Mouse (Mus musculus) heart, embryonic 11.5 days (tissue): Measurements from ENCODE around the gene Cep128. TPM values are rescaled to one million over a fixed set of nuclear protein-coding genes. Genes with fewer than 3 reads are reported as not detected.

Experiments used
- ATAC-seq: fragments of 200-750 bp; cut with Nextera tagmentation; replicated peaks from 2 replicates; pipeline ENCODE4 v1.8.0; 2017; ENCODE audit warnings: moderate library complexity; ENCODE audit not compliant: insufficient number of reproducible peaks, low FRiP score, low TSS enrichment
- H3K27ac ChIP-seq: fragments of 300-500 bp; sonication (generic); 2 replicates; pipeline ENCODE4 v1.5.1; 2014; ENCODE audit warnings: mild to moderate bottlenecking, low read depth, low read length
- H3K27me3 ChIP-seq: fragments of 300-500 bp; sonication (generic); 2 replicates; pipeline ENCODE4 v1.6.1; 2014; ENCODE audit warnings: mild to moderate bottlenecking, low read length, mixed read lengths; ENCODE audit not compliant: control insufficient read depth, insufficient read depth
- H3K36me3 ChIP-seq: fragments of 300-500 bp; sonication (generic); 2 replicates; pipeline ENCODE4 v1.6.1; 2014; ENCODE audit warnings: mild to moderate bottlenecking, low read length, moderate library complexity, mixed read lengths; ENCODE audit not compliant: control insufficient read depth, insufficient read depth
- H3K4me1 ChIP-seq: fragments of 300-500 bp; sonication (generic); 2 replicates; pipeline ENCODE4 v1.6.1; 2014; ENCODE audit warnings: low read length; ENCODE audit not compliant: control insufficient read depth, insufficient read depth
- H3K4me2 ChIP-seq: fragments of 300-500 bp; sonication (generic); 2 replicates; pipeline ENCODE4 v1.6.1; 2014; ENCODE audit warnings: mild to moderate bottlenecking, moderate library complexity
- H3K4me3 ChIP-seq: fragments of 300-500 bp; sonication (generic); 2 replicates; pipeline ENCODE4 v1.5.1; 2014; ENCODE audit warnings: low read depth, low read length
- H3K9ac ChIP-seq: fragments of 300-500 bp; sonication (generic); 2 replicates; pipeline ENCODE4 v1.6.1; 2014; ENCODE audit warnings: mild to moderate bottlenecking, low read depth, low read length, moderate library complexity
- H3K9me3 ChIP-seq: fragments of 300-500 bp; sonication (generic); replicated peaks from 2 replicates; pipeline ENCODE4 v1.6.1; 2016; ENCODE audit warnings: low read length; ENCODE audit not compliant: control insufficient read depth
- WGBS: fragments of 180-500 bp; shearing (Covaris S2); extraction: QIAGEN DNeasy Blood & Tissue Kit; methylation state at CpG from one replicate; pipeline ENCODE4 v1.1.7; 2014; ENCODE audit not compliant: insufficient replicate concordance; 5-methylcytosine and 5-hydroxymethylcytosine counted together
- polyA plus RNA-seq: library from polyadenylated mRNA; unstranded; fragments of >200 nt; fragmentation: Nextera tagmentation; extraction: Ambion mirVana; gene quantifications from 2 replicates; pipeline ENCODE4 v1.2.1, GENCODE M21; 2014

The Cep128 gene
- polyA plus RNA-seq, 1 experiment from 2014 or later: 7.4 TPM

GRCm38 (mm10) chr12:91056885-91057284 lies 327.3 kb downstream of the Cep128 start:
- WGBS: 84% methylated on average over 10 of the region's 10 CpGs
- H3K27me3 ChIP-seq: no peaks in the 10 kb centered on the region
- no peaks in the 10 kb centered on the region for H3K4me1 ChIP-seq
- ATAC-seq: no peak
- no peaks in the 10 kb centered on the region for H3K9me3 ChIP-seq
- H3K4me2 ChIP-seq: no peak overlapping the region
- no peak overlapping the region for H3K4me3 ChIP-seq
- no peak overlapping the region for H3K9ac ChIP-seq
- H3K36me3 ChIP-seq: no peaks in the 10 kb centered on the region
- no peak overlapping the region for H3K27ac ChIP-seq

- Histone ChIP-seq H3K4me1 (no peaks in the 10 kb centered on the region), H3K4me2 (no peak overlapping the region), H3K4me3 (no peak overlapping the region), H3K9ac (no peak overlapping the region), H3K9me3 (no peaks in the 10 kb centered on the region), H3K27me3 (no peaks in the 10 kb centered on the region), H3K27ac (no peak overlapping the region), H3K36me3 (no peaks in the 10 kb centered on the region)
- WGBS: 78% methylated on average over 3 of the region's 3 CpGs
- ATAC-seq: no peak
Measured at GRCm38 (mm10) chr12:91052301-91052700, 331.9 kb downstream of the Cep128 start.

GRCm38 (mm10) chr12:91050593-91051325 lies 333.4 kb downstream of the Cep128 start:
- H3K4me1 ChIP-seq: no peaks in the 10 kb centered on the region
- no peaks in the 10 kb centered on the region for H3K9me3 ChIP-seq
- no peak overlapping the region for H3K4me2 ChIP-seq
- H3K27me3 ChIP-seq: no peaks in the 10 kb centered on the region
- 88% methylated on average over 9 of the region's 9 CpGs for WGBS
- H3K36me3 ChIP-seq: no peaks in the 10 kb centered on the region
- H3K9ac ChIP-seq: no peak overlapping the region
- ATAC-seq: no peak
- H3K27ac ChIP-seq: no peak overlapping the region
- no peak overlapping the region for H3K4me3 ChIP-seq

- no peaks in the 10 kb centered on the region for H3K27me3 ChIP-seq
- H3K4me2 ChIP-seq: no peak overlapping the region
- 83% methylated on average over 4 of the region's 4 CpGs for WGBS
- no peak overlapping the region for H3K27ac ChIP-seq
- no peak for ATAC-seq
- no peaks in the 10 kb centered on the region for H3K4me1 ChIP-seq
- H3K9ac ChIP-seq: no peak overlapping the region
- H3K4me3 ChIP-seq: no peak overlapping the region
- H3K36me3 ChIP-seq: no peaks in the 10 kb centered on the region
- H3K9me3 ChIP-seq: no peaks in the 10 kb centered on the region
Measured at GRCm38 (mm10) chr12:91041363-91041762, 342.8 kb downstream of the Cep128 start.

- 67% methylated on average over 7 of the region's 7 CpGs for whole genome bisulfite sequencing
- no peak for ATAC-seq
- Histone ChIP-seq H3K27ac (no peak overlapping the region), H3K4me3 (no peak overlapping the region), H3K9ac (no peak overlapping the region), H3K9me3 (no peaks in the 10 kb centered on the region), H3K36me3 (no peaks in the 10 kb centered on the region), H3K27me3 (no peaks in the 10 kb centered on the region), H3K4me2 (no peak overlapping the region), H3K4me1 (no peaks in the 10 kb centered on the region)
Measured at GRCm38 (mm10) chr12:91040267-91040905, 343.8 kb downstream of the Cep128 start.

GRCm38 (mm10) chr12:91029116-91029515 lies 355.1 kb downstream of the Cep128 start:
- no peaks in the 10 kb centered on the region for H3K9me3 ChIP-seq
- WGBS: 72% methylated on average over 5 of the region's 5 CpGs

GRCm38 (mm10) chr12:91027681-91028080 lies 356.5 kb downstream of the Cep128 start:
- Histone ChIP-seq H3K36me3 (no peaks in the 10 kb centered on the region), H3K4me3 (no peak overlapping the region), H3K27ac (no peak overlapping the region), H3K27me3 (no peaks in the 10 kb centered on the region), H3K4me2 (no peak overlapping the region), H3K4me1 (no peaks in the 10 kb centered on the region), H3K9ac (no peak overlapping the region), H3K9me3 (no peaks in the 10 kb centered on the region)
- 82% methylated on average over 9 of the region's 9 CpGs for WGBS
- no peak for ATAC-seq

More at GRCm38 (mm10) chr12:91029116-91029515, 355.1 kb downstream of the Cep128 start:
- H3K36me3 ChIP-seq: no peaks in the 10 kb centered on the region
- H3K4me1 ChIP-seq: no peaks in the 10 kb centered on the region
- no peak overlapping the region for H3K4me2 ChIP-seq
- H3K27ac ChIP-seq: no peak overlapping the region
- H3K27me3 ChIP-seq: no peaks in the 10 kb centered on the region
- H3K9ac ChIP-seq: no peak overlapping the region
- H3K4me3 ChIP-seq: no peak overlapping the region
- ATAC-seq: no peak

- no peaks in the 10 kb centered on the region for H3K9me3 ChIP-seq
- no peak overlapping the region for H3K9ac ChIP-seq
- H3K27me3 ChIP-seq: no peaks in the 10 kb centered on the region
- WGBS: 77% methylated on average over 4 of the region's 4 CpGs
- no peak overlapping the region for H3K27ac ChIP-seq
- no peak overlapping the region for H3K4me2 ChIP-seq
- H3K4me3 ChIP-seq: no peak overlapping the region
- no peak for ATAC-seq
- no peaks in the 10 kb centered on the region for H3K4me1 ChIP-seq
- no peaks in the 10 kb centered on the region for H3K36me3 ChIP-seq
Measured at GRCm38 (mm10) chr12:91027100-91027499, 357.1 kb downstream of the Cep128 start.

- Histone ChIP-seq H3K36me3 (no peaks in the 10 kb centered on the region), H3K27me3 (no peaks in the 10 kb centered on the region), H3K4me2 (no peak overlapping the region), H3K27ac (no peak overlapping the region), H3K9me3 (no peaks in the 10 kb centered on the region), H3K9ac (no peak overlapping the region), H3K4me3 (no peak overlapping the region), H3K4me1 (no peaks in the 10 kb centered on the region)
- ATAC-seq: no peak
- WGBS: 79% methylated on average over 6 of the region's 6 CpGs
Measured at GRCm38 (mm10) chr12:91015075-91015474, 369.1 kb downstream of the Cep128 start.
